Mouse (Mus musculus) G1E (cell line): ENCODE results near the gene Tiam2.

Experiments
- CTCF ChIP-seq: IDR thresholded peaks from 2 replicates; pipeline ENCODE4 v1.5.1; 2012; ENCODE audit warnings: low read depth, low read length, inconsistent platforms, mixed read lengths
- GATA1 ChIP-seq: IDR thresholded peaks from 2 replicates; pipeline ENCODE4 v1.6.1; 2012; ENCODE audit warnings: borderline replicate concordance, low read length, inconsistent platforms, mixed read lengths
- GATA2 ChIP-seq: IDR thresholded peaks from 2 replicates; pipeline ENCODE4 v1.6.1; 2012; ENCODE audit warnings: low read depth, low read length, inconsistent platforms, borderline replicate concordance
- TAL1 ChIP-seq: conservative IDR thresholded peaks from 2 replicates; pipeline ENCODE4 v1.6.1; 2012; ENCODE audit warnings: low read depth, low read length, inconsistent platforms, mixed read lengths

GRCm38 (mm10) chr17:3557331-3558311 is 231.2 kb downstream of the Tiam2 start, which contains the start of gene Tfb1m:
- TF ChIP-seq CTCF (no peak), GATA2 (no peak), GATA1 (no peak), TAL1 (no peak)
